Mouse (Mus musculus) urinary bladder, postnatal 10 days (tissue): ENCODE measurements around the gene Vmn2r84.
"Not testable (repeated sequence)": the region's sequence is repeated elsewhere in the genome, so short reads cannot be mapped to it uniquely, and the experiment has no call there.

ENCODE experiments used
- DNase-seq: peaks from one replicate; pipeline ENCODE4 v3.0.0; 2022; ENCODE audit warnings: low spot score

Gene Vmn2r84

DNA sequence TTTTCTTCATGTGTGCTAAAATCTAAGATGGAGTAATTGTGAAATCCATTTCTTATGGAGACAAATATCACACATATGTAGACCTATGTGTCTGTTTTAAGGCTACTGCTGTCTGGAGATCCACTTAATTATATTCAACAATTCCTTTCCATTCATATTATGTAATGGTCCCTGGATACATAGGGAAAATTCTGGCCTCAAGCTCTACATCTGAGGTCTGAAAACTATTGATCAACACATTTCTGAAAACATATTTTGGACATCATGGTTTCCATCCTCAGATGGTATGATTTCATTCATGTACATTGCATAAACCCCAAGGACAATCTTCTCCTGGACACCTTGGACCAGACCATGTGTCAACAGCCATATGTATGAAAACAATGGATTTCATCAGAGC, at the start of gene Vmn2r84:
Vmn2r84 (minus strand) TSS at position 101 of the 400 bp plus-strand sequence.
- DNase-seq = no peak

GRCm38 (mm10) chr10:130434185-130434898, 40.2 kb upstream of the Vmn2r84 start:
- DNase-seq = not testable (repeated sequence)

- not testable (repeated sequence) for DNase-seq
Measured at GRCm38 (mm10) chr10:130429603-130430002, 35.5 kb upstream of the Vmn2r84 start, which contains the start of gene Vmn2r85. TSS of gene Vmn2r85 (minus strand) at chr10:130429703.

DNA sequence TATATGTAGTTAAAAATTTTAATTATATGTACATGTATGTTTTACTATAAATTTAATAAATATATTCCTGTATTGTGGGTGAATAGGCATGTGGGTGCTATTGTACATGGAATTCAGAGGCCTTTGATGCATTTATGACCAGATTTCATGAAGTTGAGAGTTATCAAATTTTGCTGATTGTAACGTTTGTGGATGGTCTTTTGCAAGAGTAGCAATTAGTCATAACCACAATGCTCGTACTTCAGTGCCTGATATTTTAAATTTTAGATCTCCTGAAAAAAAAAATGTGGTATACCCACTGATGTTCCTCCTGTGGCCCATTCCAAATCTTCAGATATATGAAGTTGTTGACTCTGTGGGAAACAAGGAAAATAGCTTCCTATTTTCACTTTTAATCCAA, 28.2 kb upstream of the Vmn2r84 start:
- not testable (repeated sequence) for DNase-seq

DNA sequence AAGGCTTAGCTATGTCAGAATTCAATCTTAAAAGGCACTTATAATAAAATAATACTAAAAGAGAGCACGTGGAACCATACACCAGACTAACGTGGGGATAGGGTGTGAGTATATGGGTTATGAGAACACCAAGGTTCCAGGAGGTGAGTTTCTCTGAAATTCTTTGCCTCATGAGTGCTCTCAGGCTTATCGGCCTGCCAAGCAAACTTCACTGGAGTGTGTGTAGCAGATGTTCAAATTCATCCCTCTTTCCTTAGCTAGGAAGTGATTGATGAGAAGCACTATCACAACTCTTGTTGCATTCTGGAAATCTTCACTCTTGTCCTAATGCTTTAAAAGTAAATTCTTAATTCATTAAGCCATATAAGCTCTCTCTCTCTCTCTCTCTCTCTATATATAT, 26.3 kb upstream of the Vmn2r84 start:
- DNase-seq = no peak

DNA sequence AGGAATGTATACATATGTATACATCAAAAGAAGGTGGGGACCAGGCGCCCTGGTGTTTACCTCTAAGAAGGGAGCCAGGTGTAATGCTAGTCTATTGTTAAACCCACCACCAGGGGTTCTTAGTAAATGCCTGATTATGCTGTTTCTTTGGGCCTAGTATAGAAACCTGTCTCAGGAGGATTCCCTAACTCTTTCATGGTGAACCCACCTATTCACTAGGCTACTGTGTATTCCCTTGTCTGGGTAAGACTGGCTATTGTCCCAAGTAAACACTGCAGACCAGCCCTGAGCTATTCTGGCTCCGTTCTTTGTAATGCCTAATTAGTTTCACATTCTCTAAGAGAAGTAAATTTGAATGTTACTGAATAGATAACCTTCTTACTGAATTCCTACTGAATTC, 25.8 kb upstream of the Vmn2r84 start:
- not testable (repeated sequence) for DNase-seq

GRCm38 (mm10) chr10:130416352-130416751, 22.2 kb upstream of the Vmn2r84 start:
- not testable (repeated sequence) for DNase-seq

DNA sequence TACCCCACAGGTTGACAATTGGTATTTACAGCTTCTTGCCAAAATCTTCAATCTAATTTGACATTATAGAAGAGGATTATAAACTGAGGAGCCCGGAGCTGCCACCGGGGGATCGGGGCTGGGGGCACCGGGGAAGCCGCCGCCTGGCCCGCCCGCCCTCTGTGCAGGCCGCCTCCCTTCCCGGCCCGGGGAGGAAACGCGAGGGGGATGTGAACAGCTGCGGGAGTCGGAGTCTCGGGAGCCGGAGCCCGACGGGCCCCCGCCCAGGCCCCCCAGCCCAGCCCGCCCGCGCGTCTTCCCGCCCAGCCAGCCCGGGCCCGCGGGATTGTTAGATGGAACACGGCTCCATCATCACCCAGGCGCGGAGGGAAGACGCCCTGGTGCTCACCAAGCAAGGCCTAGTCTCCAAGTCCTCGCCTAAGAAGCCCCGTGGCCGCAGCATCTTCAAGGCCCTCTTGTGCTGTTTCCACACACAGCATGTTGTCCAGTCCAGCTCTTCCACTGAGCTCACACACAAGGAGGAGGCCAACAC, 18.1 kb upstream of the Vmn2r84 start:
- DNase-seq = not testable (repeated sequence)

DNA sequence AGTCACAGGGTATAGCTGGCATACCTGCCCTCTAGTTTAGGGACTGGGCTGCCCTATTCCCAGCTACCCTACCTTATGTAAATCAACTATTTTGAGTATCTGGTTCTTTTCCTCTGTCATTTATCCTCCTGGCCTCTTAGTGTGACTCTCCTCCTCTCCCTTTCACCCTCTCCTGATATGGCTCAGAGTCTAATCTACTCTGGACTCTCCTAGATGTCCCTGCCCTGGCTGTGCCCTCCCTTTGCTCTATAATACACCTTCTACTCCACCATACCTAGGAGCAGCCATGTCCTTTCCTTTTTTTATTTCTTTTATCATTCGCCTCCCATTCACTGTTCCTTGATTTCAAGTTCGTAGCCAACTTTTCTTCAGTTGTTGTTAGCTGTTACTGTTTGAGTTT, 19.0 kb downstream of the Vmn2r84 start:
- no peak for DNase-seq

DNA sequence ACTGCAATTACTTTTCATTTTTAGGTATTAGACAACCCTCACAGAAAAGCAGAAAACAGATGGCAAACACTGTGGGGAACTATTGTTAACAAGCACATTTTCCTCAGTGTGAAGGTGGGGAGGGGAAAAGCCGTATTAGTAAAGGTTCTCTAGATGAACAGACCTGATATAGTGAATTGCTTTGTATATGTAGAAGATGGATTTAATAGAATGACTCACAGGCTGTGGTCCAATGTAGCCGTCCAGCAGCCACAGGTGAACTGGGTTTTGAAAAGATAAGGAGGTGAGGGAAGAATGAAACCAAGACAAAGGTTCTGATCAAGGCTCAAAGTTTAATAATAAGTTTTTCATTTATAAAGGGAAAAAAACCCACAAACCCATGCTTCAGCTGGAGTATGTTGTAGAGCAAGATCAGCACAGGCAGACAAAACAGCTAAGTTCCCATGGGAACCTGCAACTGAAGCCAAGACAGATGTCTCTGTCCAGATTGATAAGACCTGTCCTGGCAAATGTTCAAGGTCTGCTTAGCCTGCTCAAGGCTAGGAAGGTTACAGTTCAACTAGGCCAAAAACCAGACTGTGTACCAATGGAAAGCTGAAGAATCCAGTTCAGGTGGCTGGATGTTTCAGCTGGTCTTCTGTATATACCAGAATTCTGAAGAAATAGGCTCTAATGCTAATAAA, 21.5 kb downstream of the Vmn2r84 start:
- no peak for DNase-seq

GRCm38 (mm10) chr10:130371644-130372043, 22.5 kb downstream of the Vmn2r84 start:
- DNase-seq = no peak

GRCm38 (mm10) chr10:130370005-130370682, 24.0 kb downstream of the Vmn2r84 start:
- no peak for DNase-seq

GRCm38 (mm10) chr10:130368384-130368783, 25.7 kb downstream of the Vmn2r84 start:
- DNase-seq = no peak

DNA sequence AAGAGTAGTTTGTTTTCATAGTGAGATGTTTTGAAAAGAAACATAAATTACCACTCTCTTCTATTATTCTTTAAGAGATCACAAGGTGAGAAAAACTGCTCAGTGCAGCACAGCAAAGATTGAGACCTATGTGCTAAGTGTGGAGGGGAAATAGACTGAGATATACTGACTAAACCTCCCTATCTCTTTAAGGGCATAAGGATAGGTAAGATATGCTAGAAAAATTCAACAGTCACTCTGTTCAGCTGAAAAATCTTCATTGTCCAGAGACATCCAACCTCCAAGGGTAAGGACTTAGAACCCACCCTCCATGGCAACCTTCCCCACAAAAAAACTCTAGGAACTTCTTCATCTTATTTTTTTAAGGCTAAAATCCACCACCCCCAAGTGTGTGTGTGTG, 29.4 kb downstream of the Vmn2r84 start:
- DNase-seq = no peak

GRCm38 (mm10) chr10:130363438-130364164, 30.5 kb downstream of the Vmn2r84 start:
- no peak for DNase-seq

DNA sequence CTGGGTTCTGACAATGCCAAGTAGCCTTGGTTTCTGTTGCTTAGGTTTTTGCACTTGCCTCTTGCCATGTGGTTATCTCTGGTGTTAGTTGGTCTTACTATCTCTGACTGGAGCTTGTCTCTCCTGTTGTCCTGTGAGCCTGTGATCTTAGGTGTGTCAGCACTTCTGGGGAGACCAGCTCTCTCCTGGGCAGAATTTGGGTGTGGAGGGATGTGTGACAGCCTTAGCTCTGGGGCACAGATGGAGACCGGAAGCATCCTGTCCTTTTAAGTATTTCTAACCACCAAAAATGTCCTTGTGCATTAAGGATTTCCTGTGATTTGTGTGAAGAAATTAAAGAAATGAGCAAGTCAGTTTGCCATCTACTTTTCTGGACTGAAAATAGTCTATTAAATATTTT, 50.1 kb downstream of the Vmn2r84 start:
- DNase-seq = no peak

DNA sequence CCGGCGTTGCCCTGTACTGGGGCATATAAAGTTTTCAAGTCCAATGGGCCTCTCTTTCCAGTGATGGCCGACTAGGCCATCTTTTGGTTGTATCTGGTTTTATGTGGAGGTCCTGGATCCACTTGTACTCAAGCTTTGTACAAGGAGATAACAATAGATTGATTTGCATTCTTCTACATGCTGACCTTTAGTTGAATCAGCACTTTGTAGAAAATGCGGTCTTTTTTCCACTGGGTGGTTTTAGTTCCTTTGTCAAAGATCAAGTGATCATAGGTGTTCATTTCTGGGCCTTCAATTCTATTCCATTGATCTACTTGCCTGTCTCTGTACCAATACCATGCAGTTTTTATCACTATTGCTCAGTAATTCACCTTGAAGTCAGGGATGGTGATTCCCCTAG, 54.1 kb downstream of the Vmn2r84 start:
- DNase-seq = not testable (repeated sequence)

GRCm38 (mm10) chr10:130337581-130337980, 56.6 kb downstream of the Vmn2r84 start:
- no peak for DNase-seq

DNA sequence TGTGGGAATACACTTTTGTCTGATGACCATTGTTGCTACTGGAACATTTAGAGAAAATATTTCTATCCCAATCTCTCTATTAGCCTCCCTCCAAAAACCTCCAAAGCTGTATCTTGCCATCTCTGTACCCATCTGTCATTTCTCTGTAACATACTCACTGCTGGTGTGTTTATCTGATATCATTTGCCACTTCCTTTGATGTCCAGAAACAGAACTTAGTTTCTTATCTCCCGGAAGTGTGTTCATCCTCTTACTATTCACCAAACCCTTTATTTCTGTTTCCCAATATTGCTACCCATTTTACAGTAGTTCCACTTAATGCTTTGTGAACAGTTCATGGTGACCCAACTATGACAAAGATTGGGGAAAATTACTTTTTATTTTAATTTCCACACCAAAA, 57.7 kb downstream of the Vmn2r84 start:
- DNase-seq = no peak

DNA sequence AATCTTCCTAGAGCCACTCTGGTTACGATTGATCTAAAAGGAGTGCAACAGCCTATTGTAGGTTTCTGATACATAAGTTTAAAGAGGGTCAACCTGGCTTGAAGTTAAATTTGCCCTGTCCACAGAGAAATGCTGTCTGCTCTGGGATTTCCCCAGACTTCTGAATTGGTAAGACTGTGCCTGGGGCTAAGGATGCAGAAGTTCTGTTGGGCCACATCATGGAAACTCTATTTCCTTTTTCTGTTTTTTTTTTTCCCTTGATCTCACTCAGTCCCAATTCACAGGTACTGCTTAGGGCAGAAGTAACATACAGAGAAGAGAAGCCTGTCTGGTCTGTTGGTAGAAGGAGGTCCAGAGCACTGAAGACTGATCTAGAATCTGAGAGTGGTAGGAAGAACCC, 63.4 kb downstream of the Vmn2r84 start:
- DNase-seq = no peak
